Mouse (Mus musculus) hindlimb bud, embryonic 11.5 days (tissue): Measurements from ENCODE around the gene Ttc3.
A peak's percentile ranks its signal among the peaks of the same experiment; 100 is the strongest.
"Not testable (repeated sequence)": the region's sequence is repeated elsewhere in the genome, so short reads cannot be mapped to it uniquely, and the experiment has no call there.

Experiments
- DNase-seq: peaks from one replicate; pipeline ENCODE4 v3.0.0-alpha.2; 2012; ENCODE audit warnings: low read depth, low spot score; ENCODE audit errors: extremely low spot score

The Ttc3 gene

DNA sequence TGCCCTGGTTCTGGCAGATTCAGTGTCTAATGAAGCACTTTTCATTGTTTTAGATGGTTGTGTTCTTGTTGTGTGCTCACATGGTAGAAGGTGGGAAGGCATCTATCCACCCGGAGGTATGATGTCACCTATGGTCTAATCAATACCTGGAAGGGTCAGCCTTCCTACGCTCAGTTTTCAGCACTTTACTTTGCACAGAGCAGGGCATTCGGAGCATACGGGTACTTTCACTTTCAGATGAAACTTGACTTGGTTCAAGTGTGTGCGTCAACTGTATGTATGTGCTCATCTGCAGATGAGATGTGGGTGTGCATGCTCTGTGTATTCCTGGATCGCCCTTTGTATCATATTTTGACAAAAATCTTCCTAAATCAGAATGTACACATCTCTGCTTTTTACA lies 43.7 kb downstream of the Ttc3 start:
- no peak for DNase-seq

DNA sequence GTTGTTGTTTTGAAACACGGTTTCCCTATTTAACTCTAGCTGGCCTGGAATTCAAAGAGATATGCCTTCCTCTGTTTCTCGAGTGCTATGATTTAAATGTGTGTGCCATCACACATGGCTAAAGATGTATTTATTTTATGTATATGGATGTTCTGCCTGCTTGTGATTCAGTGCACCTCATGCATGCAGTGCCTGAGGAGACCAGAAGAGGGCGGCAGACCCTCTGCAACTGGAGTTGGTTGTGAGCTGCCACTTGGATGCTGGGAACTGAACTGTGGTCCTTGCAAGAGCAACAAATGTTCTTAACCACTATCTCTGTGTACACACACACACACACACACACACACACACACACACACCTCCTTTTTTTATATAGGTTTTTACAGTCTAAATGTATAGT lies 50.1 kb downstream of the Ttc3 start:
- no peak for DNase-seq

DNA sequence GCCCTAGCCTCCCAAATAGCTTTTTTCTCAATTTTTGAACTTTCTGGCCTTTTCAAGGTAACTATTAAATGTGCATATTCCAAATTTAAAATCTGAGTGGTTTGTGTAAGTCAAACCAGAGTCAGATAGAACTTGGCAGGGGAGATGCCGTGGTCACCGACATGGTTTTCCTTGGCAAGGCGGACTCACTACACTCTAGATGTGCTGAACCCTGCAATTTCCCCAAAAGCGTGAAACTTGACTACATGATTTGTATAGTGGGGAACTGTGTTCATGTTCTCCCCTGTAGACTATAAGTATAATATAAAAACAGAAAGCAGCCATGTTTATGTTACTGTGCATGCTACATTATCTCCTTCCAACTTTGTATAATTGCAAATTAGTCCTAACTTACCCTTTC lies 58.5 kb downstream of the Ttc3 start:
- no peak for DNase-seq

DNA sequence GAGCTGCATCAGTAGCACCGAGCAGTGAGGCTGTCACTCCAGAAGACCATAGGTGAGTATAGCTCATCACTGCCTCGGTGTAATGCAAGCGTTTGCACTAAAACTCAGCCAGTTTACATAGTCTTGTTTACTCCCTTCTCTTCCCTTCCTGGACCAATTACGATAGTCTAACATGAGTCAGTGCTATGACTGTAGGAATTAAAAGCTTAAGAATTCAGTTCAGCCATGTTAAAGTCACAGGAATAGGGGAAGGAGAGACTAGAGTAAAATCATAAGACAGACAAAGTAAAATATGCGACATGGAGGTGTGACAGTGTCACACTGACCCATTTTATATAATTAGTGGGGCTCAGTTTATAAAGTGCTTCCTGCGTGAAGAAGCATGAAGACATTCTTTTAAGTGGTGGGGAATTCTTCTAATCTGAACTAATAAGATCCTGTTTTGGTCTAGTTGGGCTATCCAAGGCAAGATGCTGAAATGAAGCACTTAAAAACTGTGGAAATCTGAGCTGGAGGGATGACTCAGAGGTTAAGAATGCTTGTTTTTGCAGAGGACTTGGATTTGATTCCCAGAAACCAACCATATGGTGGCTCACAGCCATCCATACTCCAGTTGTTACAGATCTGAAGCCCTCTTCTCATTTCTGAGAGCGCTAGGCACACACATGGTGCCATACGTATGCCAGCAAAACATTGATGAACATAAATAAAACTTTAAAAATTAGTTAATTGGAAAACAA lies 65.2 kb downstream of the Ttc3 start:
- DNase-seq: no peak

DNA sequence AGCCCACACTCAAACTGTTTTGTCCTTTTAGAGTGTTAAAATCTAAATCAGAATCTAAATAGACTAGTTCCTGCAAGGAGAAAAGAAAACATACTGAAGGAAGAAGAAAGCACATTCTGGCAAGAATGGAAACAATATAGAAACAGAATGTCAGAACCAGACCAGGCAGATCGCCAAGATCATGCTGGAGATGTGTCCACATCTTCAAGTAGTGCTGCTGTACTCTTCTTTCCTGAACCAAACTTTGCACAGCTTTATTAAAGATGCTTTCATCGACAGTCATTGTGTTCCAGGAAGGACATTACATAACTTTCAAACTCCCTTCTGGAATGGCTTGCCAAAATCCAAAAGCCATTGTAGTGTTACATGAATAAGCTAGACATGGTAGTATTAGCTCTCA lies 66.4 kb downstream of the Ttc3 start:
- no peak for DNase-seq

DNA sequence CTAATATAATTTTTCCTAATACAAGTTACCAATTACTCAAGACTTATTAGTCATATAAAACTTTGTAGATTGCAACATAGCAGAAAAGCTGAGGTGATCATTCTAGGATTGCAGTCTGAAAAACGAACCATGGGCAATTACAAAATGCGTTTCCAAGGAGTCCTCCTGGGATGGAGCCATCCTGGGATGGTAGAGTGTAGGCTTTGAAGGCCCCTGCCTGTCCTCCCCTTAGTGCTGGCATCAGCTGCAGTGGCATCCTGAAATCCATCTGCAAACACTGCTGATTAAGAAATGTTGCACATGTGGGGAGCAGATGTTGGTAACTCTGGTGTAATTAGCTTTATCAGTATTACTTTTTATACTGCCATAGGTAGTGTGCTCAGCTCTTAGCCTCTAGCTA lies 70.9 kb downstream of the Ttc3 start:
- DNase-seq: peak; percentile 16

DNA sequence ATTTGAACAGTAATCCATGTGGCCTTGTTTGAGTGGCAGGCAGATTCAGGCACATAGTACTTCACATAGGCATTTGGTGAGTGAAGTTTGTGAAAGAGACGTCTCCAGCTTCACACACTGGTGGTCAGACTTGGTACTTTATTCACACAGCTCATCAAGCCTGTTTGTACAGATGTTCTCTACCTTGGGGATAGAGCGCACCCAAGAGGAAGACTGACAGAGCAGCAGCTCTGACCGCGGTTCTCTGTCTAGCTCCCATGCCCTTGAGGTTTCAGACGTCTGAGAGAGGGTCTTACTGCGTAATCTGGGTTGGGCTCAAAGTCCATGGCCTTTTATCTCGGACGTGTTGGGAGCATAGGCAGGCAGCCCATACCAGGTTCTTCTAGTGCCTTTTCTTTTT lies 78.7 kb downstream of the Ttc3 start:
- no peak for DNase-seq

DNA sequence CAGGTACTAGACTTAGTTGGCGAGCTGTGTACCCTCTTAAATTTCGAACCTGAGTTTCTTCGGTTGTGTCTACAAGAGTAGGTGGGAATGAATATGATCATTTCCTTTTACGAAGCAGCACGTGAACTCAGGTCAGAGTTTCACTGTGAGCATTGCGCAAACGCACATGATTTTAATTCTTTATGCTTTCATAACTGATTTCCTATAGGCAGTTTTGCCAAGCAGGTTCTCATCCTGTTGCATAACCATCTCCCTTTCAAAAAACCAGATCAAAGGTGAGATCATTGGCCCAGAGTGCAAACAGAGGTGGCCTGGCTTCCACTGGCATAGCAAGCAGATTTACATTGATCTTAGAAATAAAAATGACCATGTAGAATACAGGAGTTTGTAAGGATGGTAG lies 79.2 kb downstream of the Ttc3 start:
- DNase-seq: no peak

DNA sequence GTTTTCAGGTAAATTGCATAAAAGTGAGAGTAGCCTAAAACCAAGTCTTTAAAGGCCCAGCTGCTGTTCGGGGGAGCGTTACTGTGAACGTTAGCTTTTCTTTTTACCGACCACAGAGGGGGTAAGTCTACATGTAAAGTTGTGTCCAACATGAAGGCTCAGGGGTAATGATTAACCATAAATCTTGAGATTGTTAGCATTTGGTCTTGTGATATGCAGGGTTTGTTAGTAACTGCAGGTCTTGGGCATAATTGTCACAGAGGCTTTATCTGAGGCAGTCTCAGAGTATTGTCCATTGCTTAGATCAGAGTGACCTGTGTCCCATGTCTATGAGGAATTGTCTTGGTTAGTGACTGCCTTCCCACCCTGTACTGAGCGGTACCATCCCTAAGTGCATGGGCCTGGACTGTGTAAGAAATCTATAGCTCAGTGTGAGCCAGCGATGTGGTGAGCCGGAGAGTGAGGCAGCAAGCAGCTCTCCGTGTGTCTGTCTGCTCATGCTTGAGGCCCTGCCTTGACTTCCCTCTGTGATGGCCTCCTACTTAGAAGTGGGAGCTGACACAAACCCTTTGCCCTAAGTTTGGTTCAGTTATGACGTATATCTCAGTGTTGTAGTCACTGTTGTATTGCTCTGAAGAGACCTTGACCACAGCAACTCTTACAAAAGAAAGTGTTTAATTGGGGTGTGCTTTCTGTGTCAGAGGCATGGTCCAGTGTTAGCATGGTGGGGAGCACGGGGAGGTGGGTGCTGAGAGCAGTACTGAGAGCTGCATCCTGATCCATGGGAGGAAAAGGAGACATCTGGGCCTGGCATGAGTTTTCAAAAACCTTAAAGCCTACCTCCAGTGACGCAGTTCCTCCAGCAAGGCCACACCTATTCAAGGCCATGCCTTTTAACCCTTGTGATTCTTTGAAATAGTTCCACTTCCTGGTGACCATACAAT lies 81.4 kb downstream of the Ttc3 start:
- DNase-seq: no peak

DNA sequence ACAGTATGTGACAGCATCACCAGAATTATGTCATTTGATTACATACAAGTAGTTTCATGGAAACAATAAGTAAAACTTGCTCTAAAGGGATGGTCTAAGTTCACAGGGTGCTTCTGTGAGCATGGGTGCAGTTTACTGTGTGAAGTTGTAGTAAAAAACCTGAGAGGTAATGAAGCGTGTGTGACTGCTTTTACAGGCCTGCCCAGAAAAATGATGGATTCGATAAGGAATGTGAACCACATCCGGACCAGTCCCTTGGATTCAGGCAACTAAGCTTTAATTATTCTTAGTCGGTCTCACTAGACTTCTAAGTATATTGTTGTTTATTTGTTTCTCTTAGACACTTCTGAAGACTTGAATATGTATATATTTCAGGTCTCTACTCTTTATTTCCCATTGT lies 82.3 kb downstream of the Ttc3 start:
- no peak for DNase-seq

DNA sequence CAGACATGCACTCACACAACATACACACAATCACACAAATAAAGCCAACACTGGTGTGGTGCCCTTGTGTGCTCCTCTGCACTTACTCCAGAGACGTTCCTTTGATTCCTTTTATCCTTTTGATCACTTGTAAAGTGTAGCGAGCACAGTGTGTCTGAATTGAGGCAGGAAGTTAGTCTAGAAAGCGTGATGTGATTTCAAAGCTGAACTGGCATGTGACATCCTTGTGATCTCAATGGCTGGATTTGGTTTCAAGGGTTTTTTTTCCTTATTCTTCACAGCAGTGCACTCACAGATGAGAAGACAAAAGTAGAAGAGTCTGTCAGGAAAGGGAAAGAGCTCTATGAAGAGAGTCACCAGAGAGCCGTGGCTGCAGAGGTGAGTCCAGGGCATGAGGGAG lies 83.7 kb downstream of the Ttc3 start:
- DNase-seq: no peak

DNA sequence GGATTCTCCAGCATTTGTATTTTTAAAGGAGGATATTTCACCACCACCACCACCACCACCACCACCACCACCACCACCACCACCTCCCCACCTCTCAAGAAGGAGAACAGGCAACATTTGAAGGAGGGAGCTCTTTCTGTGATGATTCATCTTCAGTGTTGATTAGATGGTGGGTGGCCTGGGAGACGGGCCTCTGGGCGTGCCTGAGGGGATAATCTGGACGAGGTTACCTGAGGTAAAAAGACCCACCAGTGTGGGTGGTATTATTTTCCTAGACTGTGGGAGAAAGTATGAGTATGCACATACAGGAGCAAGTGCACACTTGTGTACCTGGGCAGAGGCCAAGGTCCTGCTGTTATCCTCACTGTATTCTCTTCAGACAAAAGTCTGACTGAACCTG lies 93.6 kb downstream of the Ttc3 start:
- no peak for DNase-seq

DNA sequence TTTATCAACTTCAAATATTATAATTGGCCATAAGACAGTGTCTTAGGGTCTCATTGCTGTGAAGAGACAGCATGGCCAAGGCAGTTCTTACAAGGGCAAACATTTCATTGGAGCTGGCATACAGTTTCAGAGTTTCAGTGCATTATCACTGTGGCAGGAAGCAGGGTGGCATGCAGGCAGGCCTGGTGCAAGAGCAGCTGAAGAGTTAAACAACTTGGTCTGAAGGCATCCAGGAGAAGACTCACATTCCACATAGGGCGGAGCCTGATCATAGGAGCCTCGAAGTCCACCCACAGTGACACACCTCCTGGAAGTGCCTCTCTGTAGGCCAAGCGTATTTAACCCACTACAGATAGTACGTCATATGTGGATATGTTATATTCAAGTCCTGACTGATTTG lies 95.5 kb downstream of the Ttc3 start:
- no peak for DNase-seq

DNA sequence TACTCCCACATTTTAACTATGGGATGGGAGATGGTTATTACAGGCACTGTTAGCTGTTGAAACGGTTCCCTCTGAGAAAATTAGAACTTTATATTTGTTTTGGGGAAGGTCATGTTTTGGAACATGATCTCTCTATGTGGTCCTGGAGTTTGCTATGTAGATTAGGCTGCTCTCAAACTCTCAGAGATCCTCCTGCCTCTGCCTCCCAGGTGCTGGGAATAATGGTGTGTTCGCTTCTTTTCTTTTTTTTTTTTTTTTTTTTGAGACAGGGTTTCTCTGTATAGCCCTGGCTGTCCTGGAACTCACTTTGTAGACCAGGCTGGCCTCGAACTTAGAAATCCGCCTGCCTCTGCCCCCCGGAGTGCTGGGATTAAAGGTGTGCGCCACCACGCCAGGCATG lies 95.9 kb downstream of the Ttc3 start:
- not testable (repeated sequence) for DNase-seq

DNA sequence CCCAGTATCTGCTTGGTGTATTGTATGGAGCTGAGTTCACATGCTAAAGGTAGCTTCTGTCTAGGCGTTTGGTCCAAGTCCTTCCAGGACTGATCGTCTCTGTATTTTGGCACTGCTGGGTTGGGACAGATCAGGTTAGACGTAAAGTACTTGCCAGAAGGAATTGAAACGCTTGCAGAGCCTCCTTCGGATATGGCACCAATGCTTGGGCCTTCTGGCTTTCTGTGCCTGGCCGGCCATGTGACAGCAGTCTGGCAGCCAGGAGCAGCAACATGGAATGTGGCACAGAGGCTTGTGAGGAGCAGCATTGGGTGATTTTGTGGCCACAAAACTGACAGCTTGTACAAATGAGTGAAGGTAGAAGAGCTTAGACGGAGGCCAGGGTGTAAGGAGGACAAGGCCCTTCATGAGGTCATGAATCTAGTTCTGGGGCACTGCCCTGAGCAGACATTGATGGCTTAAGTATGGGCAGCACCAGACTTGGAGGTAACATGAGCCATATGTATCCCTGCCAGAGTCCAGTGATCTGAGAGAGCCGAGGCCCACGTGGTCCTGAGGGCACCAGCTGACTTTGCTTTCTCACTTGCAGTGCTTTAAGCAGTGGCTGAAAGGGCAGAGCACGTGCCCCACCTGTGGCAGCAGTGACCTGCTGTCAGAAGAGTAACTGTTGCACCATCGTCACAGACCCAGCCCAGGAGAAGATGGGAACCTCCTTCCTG lies 97.1 kb downstream of the Ttc3 start:
- no peak for DNase-seq

DNA sequence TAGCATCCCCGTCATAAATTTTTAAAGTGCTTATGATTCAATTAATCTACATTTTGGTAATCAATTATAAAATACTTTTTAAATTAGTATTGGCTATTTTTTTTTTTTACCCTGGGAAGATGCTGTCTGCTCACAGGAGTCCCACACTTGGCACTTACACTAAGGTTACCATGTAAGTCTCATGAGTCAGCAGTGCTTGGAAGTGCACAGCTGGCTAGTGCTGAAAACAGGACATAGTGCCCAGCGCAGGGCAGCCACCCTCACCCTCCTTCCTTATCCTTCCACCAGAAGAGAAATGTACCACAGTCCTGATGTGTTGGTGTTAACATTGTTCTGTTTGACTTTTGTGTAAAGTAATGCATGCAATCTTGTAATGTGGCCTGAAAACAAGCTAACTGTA lies 98.0 kb downstream of the Ttc3 start:
- DNase-seq: no peak

DNA sequence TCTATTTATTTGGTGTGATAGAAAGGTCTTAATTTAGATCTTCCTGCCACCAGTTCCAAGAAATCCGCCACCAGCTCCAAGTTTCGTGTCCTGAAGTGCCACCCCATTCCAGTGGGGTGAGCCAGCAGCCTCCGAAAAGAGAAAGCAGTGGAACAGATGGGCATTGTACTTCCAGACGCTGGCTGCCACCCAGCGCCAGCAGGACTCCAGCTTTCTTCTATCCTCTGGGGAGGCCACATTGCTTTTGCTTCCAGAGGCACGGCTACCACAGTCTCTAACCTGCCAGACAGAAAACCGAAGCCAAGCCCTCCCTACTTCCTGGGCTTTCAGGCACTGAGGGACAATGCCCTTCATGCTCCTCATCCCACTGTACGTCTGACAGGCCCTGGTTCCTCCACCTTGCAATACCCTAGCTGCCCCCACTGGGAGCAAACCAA lies 102.1 kb downstream of the Ttc3 start:
- no peak for DNase-seq

DNA sequence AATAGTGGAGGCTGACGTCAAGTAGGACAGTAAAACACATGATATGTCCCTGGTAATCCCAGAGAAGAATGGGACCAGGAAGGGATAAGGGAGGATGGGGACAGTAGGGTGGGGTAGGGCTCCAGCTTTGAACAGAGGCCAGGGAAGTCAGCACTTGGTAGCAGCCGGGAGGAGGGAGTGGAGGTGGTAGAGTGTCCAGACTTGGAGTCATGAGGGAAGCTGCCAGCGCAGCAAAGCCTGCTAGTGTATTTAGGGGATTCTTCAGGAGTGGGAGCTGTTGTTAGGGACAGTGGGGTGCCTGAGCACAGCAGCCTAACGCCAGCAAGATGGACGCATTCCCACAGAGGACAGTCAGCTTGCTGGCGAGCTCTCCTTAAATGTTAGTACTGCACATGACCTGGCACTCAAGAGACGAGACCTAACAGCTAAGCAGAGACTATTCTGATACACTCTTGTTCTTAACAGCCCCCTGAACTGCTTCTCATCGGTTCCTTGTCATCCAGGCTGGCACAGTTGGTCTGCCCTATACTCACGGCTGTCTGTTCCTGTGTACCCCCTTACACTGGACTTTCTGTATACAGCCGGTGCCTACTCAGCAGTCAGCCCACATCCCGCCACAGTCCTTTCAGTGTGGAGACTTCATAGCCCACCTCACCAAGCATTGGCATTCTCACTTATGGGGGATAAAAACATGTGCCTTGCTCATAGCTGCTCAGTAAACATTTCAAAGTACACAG lies 102.8 kb downstream of the Ttc3 start:
- no peak for DNase-seq

DNA sequence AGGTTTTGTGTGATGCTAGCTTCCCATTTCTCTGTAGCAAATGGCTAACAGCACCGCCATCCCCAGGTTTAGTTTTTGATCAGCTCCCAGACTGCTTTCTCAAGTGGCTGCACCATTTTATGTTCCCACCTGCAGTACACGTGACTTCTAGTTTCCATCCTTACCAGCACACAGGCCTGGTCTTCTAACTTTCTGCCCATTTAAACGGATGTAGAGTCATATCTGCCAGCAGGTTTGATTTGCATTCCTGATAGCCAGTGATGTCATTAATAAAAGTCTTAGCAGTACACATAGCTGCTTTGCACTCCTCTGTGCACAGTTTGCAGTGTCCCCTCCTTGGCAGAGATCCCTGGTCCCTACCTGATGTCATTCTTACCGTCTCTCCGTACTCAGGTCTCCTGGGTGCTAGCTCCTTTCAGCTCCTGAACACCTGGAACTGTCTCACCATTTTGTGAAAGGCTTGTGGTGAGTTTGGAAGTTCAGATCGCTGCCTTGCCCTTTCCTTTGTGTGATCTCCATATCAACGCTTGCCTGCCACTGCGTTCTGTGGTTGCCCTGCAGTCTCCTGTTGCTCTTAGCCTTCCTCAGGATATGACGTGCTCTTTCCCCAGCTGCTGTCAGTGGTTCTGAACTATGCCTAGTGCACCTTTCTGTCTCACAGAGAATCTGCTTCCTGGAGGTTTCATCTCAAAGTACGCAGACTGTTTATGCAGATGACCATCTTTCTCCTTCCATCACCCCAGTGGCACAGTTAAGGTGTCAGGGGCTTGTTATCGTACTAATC lies 114.5 kb downstream of the Ttc3 start:
- DNase-seq: no peak

DNA sequence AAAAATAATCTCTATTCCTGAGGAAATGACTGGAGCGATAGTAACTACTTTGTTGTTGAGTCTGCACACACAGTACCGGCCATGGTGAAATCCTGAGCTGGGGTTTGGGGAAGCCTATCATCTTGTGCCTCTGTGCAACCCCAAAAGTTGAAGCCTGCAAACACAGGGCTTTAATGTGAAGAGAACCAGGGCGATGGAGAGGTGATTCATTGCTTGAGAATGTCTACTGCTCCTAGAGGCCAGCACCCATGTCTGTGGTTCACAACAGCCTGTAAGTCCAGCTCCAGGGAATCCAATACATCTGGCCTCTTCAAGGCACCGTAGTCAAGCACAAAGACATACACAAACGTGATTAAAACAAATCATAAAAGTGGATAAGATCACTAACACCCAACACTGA lies 116.9 kb downstream of the Ttc3 start:
- DNase-seq: no peak
